Mouse (Mus musculus): ENCODE measurements around the gene Fgfr2. TPM values are rescaled to one million over a fixed set of nuclear protein-coding genes. Genes with fewer than 3 reads are reported as not detected.

The Fgfr2 gene
- polyA plus RNA-seq, 1 experiment: 52.3 TPM

DNA sequence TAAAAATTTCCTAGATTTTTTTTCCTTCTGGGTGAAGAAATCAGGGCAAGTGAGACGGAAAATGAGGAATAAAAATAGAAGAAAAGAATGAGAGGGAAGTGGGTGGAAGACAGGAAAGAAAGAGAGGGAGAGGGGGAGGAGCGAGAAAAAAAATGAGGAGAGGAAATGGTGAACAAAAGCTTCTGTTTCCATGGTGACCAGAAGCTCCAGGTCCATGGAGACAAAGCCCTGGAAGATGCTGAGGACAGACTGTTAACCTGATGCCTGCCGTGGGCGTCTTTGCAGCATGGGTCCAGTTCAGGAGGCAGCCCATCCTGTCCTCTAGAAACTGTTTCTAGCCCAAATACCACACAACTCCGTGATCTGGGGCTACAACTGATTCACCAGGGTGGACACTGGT, 950.9 kb downstream of the Fgfr2 start:
- TF ChIP-seq CTCF (IDR thresholded peaks at IDR 0.05; ENCODE audit: borderline replicate concordance, extremely low read depth, insufficient read depth, insufficient read length): no peak
- TF ChIP-seq POLR2A (IDR thresholded peaks at IDR 0.05; ENCODE audit: borderline replicate concordance, extremely low read depth, insufficient read depth, insufficient read length, poor library complexity, severe bottlenecking): no peak
- DNase-seq (ENCODE audit: low read depth): peak; percentile 71

DNA sequence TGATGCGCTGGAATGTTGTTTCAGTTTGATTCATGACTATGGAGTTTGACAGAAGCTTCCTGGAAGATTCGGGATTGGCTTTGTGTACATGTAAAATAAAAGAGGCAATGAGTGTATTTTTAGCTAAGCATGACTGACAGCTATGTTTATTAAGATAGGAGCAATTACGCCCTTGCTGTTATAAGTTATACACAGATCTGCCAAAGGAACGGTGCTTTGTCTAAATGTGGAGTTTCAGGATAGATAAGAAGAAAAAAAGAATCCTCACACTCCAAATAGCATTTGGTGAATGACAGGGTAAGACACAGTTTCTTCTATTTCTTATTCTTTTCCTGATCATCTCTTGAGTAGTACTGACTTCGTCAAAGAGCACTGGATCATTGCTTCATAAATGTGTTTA, 951.4 kb downstream of the Fgfr2 start:
- DNase-seq (ENCODE audit: low read depth): peak; percentile 20
- no peak for TF ChIP-seq POLR2A (IDR thresholded peaks at IDR 0.05; ENCODE audit: borderline replicate concordance, extremely low read depth, insufficient read depth, insufficient read length, poor library complexity, severe bottlenecking)
- no peak for TF ChIP-seq CTCF (IDR thresholded peaks at IDR 0.05; ENCODE audit: borderline replicate concordance, extremely low read depth, insufficient read depth, insufficient read length)

- peak; percentile 75 for DNase-seq (ENCODE audit: low read depth)
- TF ChIP-seq CTCF (IDR thresholded peaks at IDR 0.05; ENCODE audit: borderline replicate concordance, extremely low read depth, insufficient read depth, insufficient read length): no peak
- TF ChIP-seq POLR2A (IDR thresholded peaks at IDR 0.05; ENCODE audit: borderline replicate concordance, extremely low read depth, insufficient read depth, insufficient read length, poor library complexity, severe bottlenecking): no peak
These were observed 953.6 kb downstream of the Fgfr2 start for GRCm38 (mm10) chr7:132169419-132170169.

- DNase-seq (ENCODE audit: low read depth): peak; percentile 91
- no peak for TF ChIP-seq POLR2A (IDR thresholded peaks at IDR 0.05; ENCODE audit: borderline replicate concordance, extremely low read depth, insufficient read depth, insufficient read length, poor library complexity, severe bottlenecking)
- TF ChIP-seq CTCF (IDR thresholded peaks at IDR 0.05; ENCODE audit: borderline replicate concordance, extremely low read depth, insufficient read depth, insufficient read length): no peak
These were observed 955.9 kb downstream of the Fgfr2 start for GRCm38 (mm10) chr7:132167239-132167638.

DNA sequence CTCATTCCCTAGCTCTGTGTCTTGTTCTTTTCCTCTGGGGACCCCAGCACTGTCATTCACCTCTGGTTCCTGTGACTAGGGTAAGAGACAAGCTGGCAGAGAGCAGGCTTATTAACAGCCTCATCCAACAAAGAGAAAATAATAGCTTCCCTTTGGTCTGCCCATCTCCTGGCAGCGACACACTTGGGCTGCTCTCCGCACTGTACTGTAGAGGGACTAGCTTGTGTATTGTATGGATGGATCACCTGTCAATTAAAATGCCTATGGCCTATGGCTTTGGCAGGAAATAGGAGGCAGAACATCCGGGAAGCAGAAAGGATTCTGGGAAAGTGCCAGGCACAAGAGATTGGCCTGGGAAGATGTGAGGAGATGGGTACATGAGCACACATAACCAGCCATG, 960.9 kb downstream of the Fgfr2 start:
- DNase-seq (ENCODE audit: low read depth): peak; percentile 76
- TF ChIP-seq CTCF (IDR thresholded peaks at IDR 0.05; ENCODE audit: borderline replicate concordance, extremely low read depth, insufficient read depth, insufficient read length) (no peak), POLR2A (IDR thresholded peaks at IDR 0.05; ENCODE audit: borderline replicate concordance, extremely low read depth, insufficient read depth, insufficient read length, poor library complexity, severe bottlenecking) (no peak)

- peak; percentile 80 for DNase-seq (ENCODE audit: low read depth)
- no peak for TF ChIP-seq POLR2A (IDR thresholded peaks at IDR 0.05; ENCODE audit: borderline replicate concordance, extremely low read depth, insufficient read depth, insufficient read length, poor library complexity, severe bottlenecking)
- TF ChIP-seq CTCF (IDR thresholded peaks at IDR 0.05; ENCODE audit: borderline replicate concordance, extremely low read depth, insufficient read depth, insufficient read length): no peak
These were observed 964.7 kb downstream of the Fgfr2 start for GRCm38 (mm10) chr7:132158321-132159025.

DNA sequence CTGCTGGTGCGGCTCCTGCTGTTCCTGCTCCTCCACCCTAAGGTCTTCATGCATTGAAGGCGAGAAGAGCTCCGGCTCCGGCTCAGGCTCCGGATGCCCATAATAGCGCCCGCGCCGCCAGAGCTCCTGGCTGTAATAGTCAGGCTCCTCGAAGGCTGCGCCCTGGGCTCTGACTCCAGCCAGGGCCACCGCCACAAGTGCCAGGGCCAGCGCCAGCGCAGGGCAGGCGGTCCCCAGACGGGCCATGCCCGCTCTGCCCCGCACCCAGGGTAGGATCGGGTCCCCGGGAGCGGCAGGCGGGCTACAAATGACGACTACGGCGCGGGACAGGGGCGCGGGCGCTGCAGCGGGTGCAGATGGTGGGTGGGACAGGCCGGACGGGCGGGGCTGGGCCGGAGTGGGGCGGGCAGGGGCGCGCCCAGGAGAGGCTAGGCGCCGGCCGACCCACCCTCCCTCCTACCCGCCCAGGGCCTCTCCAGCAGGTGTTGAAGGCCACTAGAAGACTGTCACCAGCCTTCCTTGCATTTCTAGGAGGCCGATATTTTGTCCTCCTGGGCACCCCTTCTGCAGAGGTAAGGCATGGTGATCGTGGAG, 968.7 kb downstream of the Fgfr2 start, which contains the start of gene Cpxm2:
Gene Cpxm2, minus strand, starts transcription at position 372 of the 594 bp plus-strand sequence.
- TF ChIP-seq POLR2A (IDR thresholded peaks at IDR 0.05; ENCODE audit: borderline replicate concordance, extremely low read depth, insufficient read depth, insufficient read length, poor library complexity, severe bottlenecking) (no peak), CTCF (IDR thresholded peaks at IDR 0.05; ENCODE audit: borderline replicate concordance, extremely low read depth, insufficient read depth, insufficient read length) (no peak)
- DNase-seq (ENCODE audit: low read depth): no peak

GRCm38 (mm10) chr7:132153725-132154147, 969.4 kb downstream of the Fgfr2 start:
- TF ChIP-seq POLR2A (IDR thresholded peaks at IDR 0.05; ENCODE audit: borderline replicate concordance, extremely low read depth, insufficient read depth, insufficient read length, poor library complexity, severe bottlenecking) (no peak), CTCF (IDR thresholded peaks at IDR 0.05; ENCODE audit: borderline replicate concordance, extremely low read depth, insufficient read depth, insufficient read length) (no peak)
- peak; percentile 79 for DNase-seq (ENCODE audit: low read depth)

- TF ChIP-seq POLR2A (IDR thresholded peaks at IDR 0.05; ENCODE audit: borderline replicate concordance, extremely low read depth, insufficient read depth, insufficient read length, poor library complexity, severe bottlenecking) (no peak), CTCF (IDR thresholded peaks at IDR 0.05; ENCODE audit: borderline replicate concordance, extremely low read depth, insufficient read depth, insufficient read length) (no peak)
- peak; percentile 49 for DNase-seq (ENCODE audit: low read depth)
These were observed 977.8 kb downstream of the Fgfr2 start for GRCm38 (mm10) chr7:132145227-132145800.

DNA sequence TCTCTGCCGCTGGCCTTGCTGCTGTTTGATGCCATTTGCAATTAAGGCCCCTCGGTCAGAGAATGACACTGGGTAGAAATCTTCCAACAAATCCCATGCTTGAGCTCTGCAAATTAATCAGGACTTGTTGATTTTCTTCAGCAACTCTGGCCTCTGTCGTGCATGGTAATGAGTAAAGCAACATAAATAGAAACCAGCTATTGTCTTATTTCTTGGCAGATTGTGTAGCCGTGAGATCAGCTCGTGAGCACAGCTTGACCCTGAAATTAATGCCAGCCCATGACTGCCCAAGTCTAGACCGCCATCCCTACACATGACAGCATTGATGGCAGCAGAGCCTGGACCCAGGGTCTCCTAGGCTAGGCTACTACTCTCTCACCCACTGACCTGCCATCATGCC, 994.5 kb downstream of the Fgfr2 start:
- TF ChIP-seq POLR2A (IDR thresholded peaks at IDR 0.05; ENCODE audit: borderline replicate concordance, extremely low read depth, insufficient read depth, insufficient read length, poor library complexity, severe bottlenecking) (no peak), CTCF (IDR thresholded peaks at IDR 0.05; ENCODE audit: borderline replicate concordance, extremely low read depth, insufficient read depth, insufficient read length) (no peak)
- DNase-seq (ENCODE audit: low read depth): peak; percentile 62

DNA sequence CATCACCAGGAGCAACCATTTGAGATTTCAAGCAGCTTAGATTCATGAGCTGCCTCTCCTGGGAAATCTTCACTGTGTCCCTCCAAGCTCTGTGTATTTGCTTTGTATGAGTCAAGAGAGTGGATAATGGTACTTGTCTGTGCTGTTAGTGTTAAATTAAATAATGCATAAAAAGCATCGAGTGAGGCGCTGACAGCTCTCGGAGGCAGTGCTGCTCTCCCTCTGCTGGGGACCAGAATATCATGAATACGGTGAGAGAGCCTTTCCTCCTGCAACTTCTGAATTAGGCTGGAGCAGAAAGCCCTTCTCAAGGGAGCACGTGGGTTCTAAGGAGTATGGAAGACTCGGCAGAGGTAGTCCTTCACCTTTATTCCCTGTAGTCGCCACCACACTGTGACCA, 998.2 kb downstream of the Fgfr2 start:
- TF ChIP-seq POLR2A (IDR thresholded peaks at IDR 0.05; ENCODE audit: borderline replicate concordance, extremely low read depth, insufficient read depth, insufficient read length, poor library complexity, severe bottlenecking) (no peak), CTCF (IDR thresholded peaks at IDR 0.05; ENCODE audit: borderline replicate concordance, extremely low read depth, insufficient read depth, insufficient read length) (no peak)
- peak; percentile 38 for DNase-seq (ENCODE audit: low read depth)

All from brain, embryonic 14.5 days (tissue).